Comparison of ENCODE assay signal across 10 mouse cellular contexts in the genomic region with DNA sequence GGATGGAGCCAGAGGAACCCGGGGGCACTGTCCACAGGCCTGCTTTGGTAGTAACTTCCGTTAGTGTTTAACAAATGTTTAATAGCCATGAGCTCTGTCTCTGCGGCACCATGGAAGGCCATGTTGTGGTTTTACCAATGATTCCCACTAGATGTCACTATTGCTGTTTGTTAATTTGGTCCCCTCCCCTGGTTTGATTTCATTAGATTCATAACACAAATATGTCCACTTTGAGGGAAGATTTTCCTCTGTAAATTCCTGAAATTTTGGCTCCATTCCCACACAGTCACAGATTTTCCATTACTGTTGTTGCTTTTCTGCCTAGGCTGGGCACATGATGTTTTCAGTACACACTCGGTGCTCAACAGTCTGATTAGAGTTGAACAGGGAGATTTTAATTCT. TPM values are rescaled to one million over a fixed set of nuclear protein-coding genes. Genes with fewer than 3 reads are reported as not detected.
A peak's percentile ranks its signal among the peaks of the same experiment; 100 is the strongest.
DNase-seq lines count a peak whose midpoint lies in the region; ATAC-seq lines count a peak whose summit lies in the region.
"Had no signal": no experiment of that assay in that cellular context is flagged by ENCODE, and none has a peak within 500 bp of the region (broad histone marks: within the 10 kb centered on the region; RNA-seq: fewer than 3 reads in every experiment).

No protein-coding gene starts in this region.

- 0 out of 2 replicates have a peak, but pooled peaks have one; percentile 31 for ATAC-seq in heart, embryonic 11.5 days (replicated peaks; ENCODE audit: insufficient number of reproducible peaks, low FRiP score, low TSS enrichment)
- peak; percentile 86 for ATAC-seq in megakaryocyte progenitor cell, adult 5-6 weeks (replicated peaks; ENCODE audit: poor library complexity)
- ATAC-seq in erythroid progenitor cell, adult 5-6 weeks (replicated peaks; ENCODE audit: low FRiP score, poor library complexity, severe bottlenecking) = no peak
- no peak for ATAC-seq in monocyte, adult 5-6 weeks (replicated peaks; ENCODE audit: insufficient number of reproducible peaks, low FRiP score, low TSS enrichment, poor library complexity, severe bottlenecking)

- H3K4me1 ChIP-seq in heart, embryonic 11.5 days (ENCODE audit: control insufficient read depth, insufficient read depth, low read length) = no peaks in the 10 kb centered on the region
- H3K4me1 ChIP-seq: embryonic facial prominence, embryonic 12.5 days; liver, embryonic 15.5 days had no signal

- intact Hi-C loops in heart, postnatal 25 days (cut with DNase I) = no loop called here

- H3K27ac ChIP-seq in heart, embryonic 11.5 days (ENCODE audit: low read depth, low read length) = no peak overlapping the region
- H3K27ac ChIP-seq: embryonic facial prominence, embryonic 12.5 days; liver, embryonic 15.5 days had no signal

- H3K36me3 ChIP-seq in heart, embryonic 11.5 days (ENCODE audit: control insufficient read depth, insufficient read depth, low read length) = no peaks in the 10 kb centered on the region
- H3K36me3 ChIP-seq: embryonic facial prominence, embryonic 12.5 days; liver, embryonic 15.5 days had no signal

- H3K4me2 ChIP-seq in heart, embryonic 11.5 days = no peak overlapping the region
- H3K4me2 ChIP-seq: embryonic facial prominence, embryonic 12.5 days; liver, embryonic 15.5 days had no signal

- no peak overlapping the region for H3K9ac ChIP-seq in heart, embryonic 11.5 days (ENCODE audit: low read depth, low read length)
- H3K9ac ChIP-seq: embryonic facial prominence, embryonic 12.5 days; liver, embryonic 15.5 days had no signal

- H3K9me3 ChIP-seq in heart, embryonic 11.5 days (replicated peaks; ENCODE audit: control insufficient read depth, low read length) = no peaks in the 10 kb centered on the region
- H3K9me3 ChIP-seq: embryonic facial prominence, embryonic 12.5 days; liver, embryonic 15.5 days had no signal

- no peaks in the 10 kb centered on the region for H3K27me3 ChIP-seq in heart, embryonic 11.5 days (ENCODE audit: control insufficient read depth, insufficient read depth, low read length)
- H3K27me3 ChIP-seq: embryonic facial prominence, embryonic 12.5 days; liver, embryonic 15.5 days had no signal

- no peak for DNase-seq in heart, postnatal 25 days (ENCODE audit: low spot score)
- peak; percentile 35 for DNase-seq in ES-CJ7 (ENCODE audit: low read depth, low spot score)
- peak; percentile 26 to 46 for DNase-seq in cerebellum, postnatal 14 days
- peak; percentile 41 for DNase-seq in hindlimb bud, embryonic 11.5 days (ENCODE audit: extremely low spot score, low read depth, low spot score)

- no peak overlapping the region for H3K4me3 ChIP-seq in heart, embryonic 11.5 days (ENCODE audit: low read depth, low read length)
- H3K4me3 ChIP-seq: embryonic facial prominence, embryonic 12.5 days; liver, embryonic 15.5 days had no signal

- 36% methylated on average over 4 of the region's 4 CpGs for WGBS in heart, embryonic 11.5 days (ENCODE audit: insufficient replicate concordance)

RNA-seq across cellular contexts. Expression of gene Fermt1, which starts 25.1 kb away (rescaled TPM):
- polyA plus RNA-seq in heart, embryonic 11.5 days (2014; fragmentation: Nextera tagmentation; extraction: Ambion mirVana) = 0.44 and 1.5 TPM in 2 replicates
- not detected for total RNA-seq in heart, postnatal 25 days (2021)
- total RNA-seq in megakaryocyte progenitor cell, adult 5-6 weeks (2015) = not detected in 2 replicates
- total RNA-seq in megakaryocyte progenitor cell, adult 5-6 weeks (2017) = not detected in 2 replicates
- total RNA-seq in erythroid progenitor cell, adult 5-6 weeks (2015; ENCODE audit: low replicate concordance) = not detected in 2 replicates
- total RNA-seq in erythroid progenitor cell, adult 5-6 weeks (2017; ENCODE audit: low replicate concordance) = not detected in 2 replicates
- total RNA-seq in monocyte, adult 5-6 weeks (2017) = not detected in 3 replicates
- polyA plus RNA-seq: liver, embryonic 15.5 days had no signal

Comparison
In these comparisons a context has a peak if more than half of its experiments do, and no peak if none do; other contexts are left out.
1. ATAC-seq: peak in heart, embryonic 11.5 days (single experiment) and megakaryocyte progenitor cell, adult 5-6 weeks (single experiment); none in erythroid progenitor cell, adult 5-6 weeks (single experiment) and monocyte, adult 5-6 weeks (single experiment).